Mouse (Mus musculus): ENCODE results near the gene Otulin.

- TF ChIP-seq CTCF (conservative IDR thresholded peaks at IDR 0.05; ENCODE audit: insufficient read depth, insufficient read length, low read depth, low read length) (no peak), POLR2A (IDR thresholded peaks at IDR 0.05; ENCODE audit: low read depth, low read length) (no peak)
These were observed 133.0 kb downstream of the Otulin start for GRCm38 (mm10) chr15:27497300-27497997.

Data from kidney, adult 2 months (tissue).